Mouse (Mus musculus) left cerebral cortex, adult 2 months (tissue): ENCODE measurements around the gene Cfap77. TPM values are rescaled to one million over a fixed set of nuclear protein-coding genes. Genes with fewer than 3 reads are reported as not detected.

ENCODE experiments used
- DNase-seq, 2 experiments: peaks; one replicate each; pipeline ENCODE4 v3.0.0; 2021 to 2022; ENCODE audit warnings: low spot score in 2 of 2, mixed read lengths in 1 of 2; ENCODE audit errors: extremely low spot score in 1 of 2
- H3K27ac ChIP-seq: fragments of 200-600 bp; 2 replicates; pipeline ENCODE4 v1.8.1; 2022
- H3K4me3 ChIP-seq: fragments of 200-600 bp; 2 replicates; pipeline ENCODE4 v1.8.1; 2022
- CTCF ChIP-seq: fragments of 200-600 bp; IDR thresholded peaks from 2 replicates; pipeline ENCODE4 v1.8.1; 2022; ENCODE audit warnings: antibody characterized with exemption, mild to moderate bottlenecking, moderate library complexity
- intact Hi-C: fragments of 180-260 bp; cut with DNase I; formaldehyde crosslinking; loops from one replicate; pipeline ENCODE4 v1.15.1; 2025
- total RNA-seq, 2 experiments: library from RNA; stranded (reverse); gene quantifications; 2 replicates each; pipeline ENCODE4 v1.2.3; 2021

Gene Cfap77
- total RNA-seq, 2 experiments from 2014 or later = 0.47 TPM; not detected in 1

DNA sequence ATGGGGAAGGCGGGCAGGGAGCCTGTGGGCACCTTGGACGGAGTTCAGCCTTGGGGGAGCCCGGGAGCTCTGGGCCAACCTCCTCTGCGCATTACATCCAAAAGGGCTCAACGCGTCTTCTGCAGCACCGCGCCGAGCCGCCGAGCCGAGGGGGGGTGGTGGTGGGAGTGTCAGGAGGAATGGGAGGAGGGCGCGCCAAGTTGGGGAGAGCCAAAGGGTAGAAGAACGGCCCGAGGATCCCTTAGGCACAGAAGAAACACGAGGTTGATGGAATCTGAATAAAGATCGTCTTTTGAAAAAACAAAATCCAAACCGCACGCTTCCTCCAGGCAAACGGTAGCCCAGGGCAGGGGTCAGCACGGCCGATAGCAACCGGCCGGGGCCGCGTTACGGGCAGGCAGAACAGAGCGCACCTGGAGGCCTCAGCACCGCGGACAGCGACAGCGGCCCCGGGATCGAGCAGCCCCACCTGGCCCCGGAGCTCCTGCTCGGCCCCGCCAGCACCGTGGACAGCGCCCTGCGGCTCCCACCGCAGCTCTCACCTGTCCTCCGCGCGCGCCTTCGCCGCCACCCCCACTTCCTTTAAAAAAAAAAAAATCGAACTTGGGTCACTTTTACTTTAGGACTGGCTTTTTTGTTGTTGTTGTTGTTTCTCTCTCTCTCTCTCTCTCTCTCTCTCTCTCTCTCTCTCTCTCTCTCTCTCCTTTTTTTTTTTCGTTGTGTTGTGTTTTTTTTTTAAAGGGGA is 138.9 kb downstream of the Cfap77 start:
- Histone ChIP-seq H3K4me3 (no peak overlapping the region), H3K27ac (no peak overlapping the region)
- no peak for DNase-seq
- TF ChIP-seq CTCF = no peak
- intact Hi-C loops = no loop called here

DNA sequence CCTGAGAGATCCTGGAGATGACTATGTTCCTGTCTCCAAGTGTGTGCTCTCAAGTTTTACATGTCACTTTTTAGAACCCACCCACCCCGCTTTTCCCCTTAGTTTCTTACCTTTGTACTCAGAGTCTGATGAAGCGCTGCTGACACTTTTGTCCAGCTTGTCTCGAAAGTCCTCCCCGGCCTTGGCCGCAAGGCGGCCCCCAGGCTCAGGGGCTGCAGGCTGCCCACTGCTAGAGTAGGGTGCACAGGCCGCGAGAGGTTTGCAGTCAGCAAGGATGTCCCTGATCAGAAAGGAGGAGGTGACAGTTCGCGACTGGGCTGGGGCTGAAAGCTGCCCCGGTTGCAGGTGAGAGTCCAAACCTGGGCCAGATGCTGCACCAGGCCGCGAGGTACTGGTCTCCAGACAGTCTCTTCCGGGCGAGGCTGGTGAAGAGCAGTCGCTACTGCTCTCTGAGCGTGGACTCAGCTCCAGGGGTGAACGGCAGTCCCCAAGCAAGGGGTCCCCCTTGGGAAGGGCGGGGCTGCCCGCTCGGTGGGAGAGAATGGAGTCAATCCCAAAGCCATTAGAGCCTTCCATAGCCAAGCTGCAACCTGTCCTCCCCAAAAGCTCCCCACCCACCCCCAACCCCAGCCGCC is 139.6 kb downstream of the Cfap77 start:
- no peak overlapping the region for H3K4me3 ChIP-seq
- intact Hi-C loops = no loop called here
- no peak for DNase-seq
- H3K27ac ChIP-seq = no peak overlapping the region
- no peak for TF ChIP-seq CTCF

DNA sequence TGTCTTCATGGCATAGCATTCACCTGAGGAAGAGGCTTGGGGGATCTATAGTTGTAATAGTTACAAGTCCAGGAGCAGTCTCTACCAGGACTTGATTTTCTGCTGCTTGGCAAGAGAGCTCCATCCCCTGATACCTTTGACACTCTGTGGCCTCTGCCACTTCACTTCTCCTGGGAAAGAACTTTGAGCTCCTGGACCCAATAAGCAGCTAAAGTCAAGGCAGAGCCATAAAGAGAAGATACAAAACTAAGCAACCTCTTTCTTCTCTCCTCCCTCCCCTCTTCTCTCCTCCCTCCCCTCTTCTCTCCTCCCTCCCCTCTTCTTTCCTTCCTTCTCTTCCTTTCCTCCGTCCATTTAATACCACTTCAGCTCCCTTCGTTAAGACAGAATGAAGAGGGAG is 140.7 kb downstream of the Cfap77 start:
- no peak overlapping the region for H3K27ac ChIP-seq

DNA sequence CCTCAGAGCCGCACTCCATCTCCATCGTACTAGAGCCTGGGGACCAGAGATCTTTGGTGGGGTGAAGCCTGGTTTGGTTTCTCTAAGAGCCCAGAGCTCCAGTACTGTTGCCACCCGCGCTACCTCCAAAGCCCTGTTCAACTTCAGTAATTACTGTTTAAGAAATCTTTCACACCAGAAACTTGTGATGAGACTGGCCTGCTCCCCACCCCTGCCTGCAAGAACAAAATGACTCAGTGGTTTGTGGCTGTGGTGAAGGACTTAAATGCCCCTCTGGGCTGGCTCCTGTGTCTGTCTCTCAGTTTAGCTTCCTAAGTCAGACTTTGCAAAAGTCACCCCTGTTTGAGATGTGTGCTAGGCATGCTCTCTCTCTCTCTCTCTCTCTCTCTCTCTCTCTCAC is 141.9 kb downstream of the Cfap77 start:
- Histone ChIP-seq H3K27ac (no peak overlapping the region), H3K4me3 (no peak overlapping the region)
- intact Hi-C loops = no loop called here
- TF ChIP-seq CTCF = no peak
- no peak for DNase-seq

More for the DNA sequence above, 140.7 kb downstream of the Cfap77 start:
- DNase-seq = no peak
- intact Hi-C loops = no loop called here
- no peak overlapping the region for H3K4me3 ChIP-seq
- no peak for TF ChIP-seq CTCF

DNA sequence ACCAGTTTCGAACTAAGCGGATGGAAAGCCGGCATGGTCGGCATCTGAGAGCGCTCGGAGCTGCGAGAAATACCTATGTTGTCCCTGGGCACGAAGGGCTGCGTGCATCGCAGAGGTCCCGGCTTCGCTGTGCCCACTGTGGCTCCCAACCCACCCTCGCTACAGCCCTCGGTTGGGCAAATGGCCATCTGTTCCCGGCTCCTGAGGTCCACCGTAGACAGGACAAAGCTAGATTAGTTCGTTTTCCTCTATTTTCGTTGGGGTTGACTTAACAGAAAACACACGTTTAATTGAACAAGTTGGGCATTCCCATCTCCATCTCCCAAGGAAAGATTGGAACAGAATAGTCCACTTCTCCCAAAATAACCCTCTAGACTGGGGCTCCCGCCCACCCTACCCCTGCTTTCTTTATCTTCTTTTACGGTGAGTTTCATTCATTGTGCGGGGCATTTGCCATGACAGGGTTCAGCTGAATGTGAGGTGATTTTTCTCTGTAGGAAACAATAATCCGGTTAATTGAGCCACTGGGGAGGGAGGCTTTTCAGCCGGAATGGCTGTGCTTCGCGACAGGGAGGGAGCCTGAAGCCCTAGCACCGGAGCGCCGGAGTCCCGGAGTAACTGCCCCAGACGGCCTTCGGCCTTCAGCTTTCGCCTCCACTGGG is 142.7 kb downstream of the Cfap77 start:
- no peak for DNase-seq
- H3K27ac ChIP-seq = no peak overlapping the region
- no peak overlapping the region for H3K4me3 ChIP-seq
- TF ChIP-seq CTCF = no peak
- intact Hi-C loops = no loop called here

DNA sequence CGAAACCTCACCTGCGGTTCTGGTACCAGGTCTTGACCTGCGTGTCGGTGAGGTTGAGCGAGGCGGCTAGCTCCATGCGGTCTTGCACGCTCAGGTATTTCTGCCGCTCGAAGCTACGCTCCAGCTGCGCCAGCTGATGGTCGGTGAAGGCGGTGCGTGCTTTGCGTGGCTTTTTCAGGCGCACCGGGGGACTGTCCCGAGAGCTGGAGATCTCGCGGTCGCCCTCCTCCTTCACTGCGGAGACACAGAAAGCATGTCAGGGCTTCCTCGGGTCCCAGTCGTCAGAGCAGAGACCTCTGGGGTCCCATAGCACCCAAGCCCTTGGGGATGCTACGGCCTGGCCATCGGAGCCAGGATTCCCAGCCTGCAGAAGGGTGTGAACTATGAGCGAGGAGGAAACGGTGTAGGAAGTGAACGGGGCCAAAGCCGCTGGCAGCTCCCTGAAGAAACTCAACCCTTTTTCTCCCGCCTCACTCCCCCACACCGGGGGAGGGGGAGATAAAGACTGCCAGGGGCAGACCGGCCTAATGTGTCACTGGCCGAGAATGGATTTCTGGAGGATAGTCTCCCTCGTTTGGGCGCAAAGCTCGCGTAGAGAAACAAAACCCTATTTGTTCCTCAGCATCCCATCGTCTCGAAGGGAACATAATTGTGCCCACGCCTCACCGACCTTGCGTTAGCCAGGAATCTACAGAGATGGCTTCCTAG is 143.4 kb downstream of the Cfap77 start:
- H3K27ac ChIP-seq = no peak overlapping the region
- no peak for TF ChIP-seq CTCF
- DNase-seq = no peak
- no peak overlapping the region for H3K4me3 ChIP-seq
- intact Hi-C loops = no loop called here

DNA sequence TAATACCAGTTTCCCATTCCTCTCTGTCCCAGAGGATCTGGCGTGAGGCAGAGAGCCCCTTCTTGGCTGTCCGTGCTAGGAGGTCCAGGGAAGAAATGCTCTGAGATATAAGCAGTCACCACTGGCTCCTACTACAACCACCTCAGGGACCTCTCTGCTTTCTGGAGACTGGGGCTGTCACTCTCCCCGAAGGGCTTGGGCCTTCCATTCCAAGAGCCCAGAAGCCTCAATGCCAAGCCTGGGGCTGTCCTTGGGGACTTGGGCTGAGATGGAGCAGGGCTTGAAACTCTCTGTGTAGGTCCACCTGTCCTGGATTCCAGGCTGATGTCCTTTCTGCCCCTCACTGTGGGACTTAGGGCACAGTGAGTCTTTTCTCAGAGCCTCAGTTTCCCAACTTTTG is 144.0 kb downstream of the Cfap77 start:
- Histone ChIP-seq H3K4me3 (no peak overlapping the region), H3K27ac (no peak overlapping the region)
- no peak for DNase-seq
- intact Hi-C loops = no loop called here
- no peak for TF ChIP-seq CTCF

DNA sequence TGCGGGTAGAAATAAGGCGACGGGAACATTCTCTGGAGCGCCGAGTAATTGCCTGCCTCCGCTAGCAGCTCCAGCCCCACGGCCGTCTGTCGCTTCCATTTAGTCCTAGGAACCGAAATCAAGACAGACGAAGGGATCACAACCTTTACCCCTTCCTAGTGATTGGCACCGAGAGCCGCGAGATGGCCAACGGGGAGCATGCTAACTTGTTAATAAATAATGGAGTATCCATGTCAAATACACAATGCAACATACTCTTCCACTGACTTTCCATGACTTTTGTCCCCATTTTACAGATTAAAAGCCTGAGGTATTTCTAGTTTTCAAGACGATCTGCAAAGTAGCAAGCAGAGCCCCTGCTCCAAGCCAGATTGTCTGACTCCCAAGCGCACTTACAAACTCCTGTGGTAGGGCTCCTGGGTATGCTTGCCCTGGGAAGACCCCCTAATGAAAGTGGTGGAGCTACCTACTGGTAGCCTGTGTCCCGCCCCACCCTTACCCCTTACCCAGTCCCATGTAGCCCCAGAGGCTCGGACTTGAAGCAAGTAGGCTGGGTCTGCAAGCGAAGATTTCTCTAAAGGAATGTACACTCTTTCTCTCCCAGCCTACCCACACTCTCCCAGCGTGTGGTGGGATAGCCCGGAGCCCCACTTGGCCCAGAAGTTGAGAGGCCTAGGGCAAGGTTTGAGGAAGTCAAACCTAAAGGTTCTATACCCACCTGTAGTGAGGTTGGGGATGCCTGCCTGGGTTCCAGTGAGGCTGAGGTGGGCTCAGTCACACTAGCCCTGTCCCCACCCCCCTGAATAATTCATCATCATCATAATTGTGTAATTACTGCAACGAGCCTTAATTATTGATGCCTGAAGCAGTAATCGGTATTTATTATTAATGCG is 144.8 kb downstream of the Cfap77 start:
- no peak overlapping the region for H3K27ac ChIP-seq
- intact Hi-C loops = no loop called here
- H3K4me3 ChIP-seq = no peak overlapping the region
- no peak for TF ChIP-seq CTCF
- no peak for DNase-seq

DNA sequence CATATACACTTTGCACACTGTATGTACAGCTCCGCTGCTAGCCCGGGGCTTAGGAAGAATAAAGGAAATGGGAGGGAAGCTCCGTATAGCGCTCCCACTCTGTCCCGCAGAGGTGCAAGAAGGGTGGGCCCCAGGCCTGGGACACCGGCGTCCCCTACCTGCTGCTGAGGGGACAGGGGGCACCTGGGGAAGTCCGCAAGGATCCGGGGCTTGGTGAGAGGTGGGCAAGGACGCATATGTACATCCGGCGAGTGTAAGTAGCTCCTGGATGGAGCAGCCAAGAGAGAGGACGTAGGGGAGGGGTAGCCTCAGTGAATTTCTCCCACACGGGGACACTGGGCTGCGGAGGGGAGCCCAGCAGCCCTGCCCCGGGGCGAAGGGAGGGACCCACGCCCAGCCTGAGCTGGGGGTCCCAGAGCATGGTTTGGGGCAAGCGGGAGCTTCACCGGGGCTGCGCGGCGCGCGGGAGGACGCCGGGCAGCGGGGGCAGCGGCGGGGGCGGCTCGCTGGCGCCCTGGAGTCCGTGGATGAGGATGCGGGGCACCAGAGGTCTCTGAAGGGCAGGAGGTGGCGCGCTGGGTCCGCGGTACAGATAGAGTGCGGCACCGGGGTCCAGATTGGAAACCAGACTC is 145.6 kb downstream of the Cfap77 start:
- DNase-seq = no peak
- intact Hi-C loops = no loop called here
- TF ChIP-seq CTCF = no peak
- H3K27ac ChIP-seq = no peak overlapping the region
- no peak overlapping the region for H3K4me3 ChIP-seq

DNA sequence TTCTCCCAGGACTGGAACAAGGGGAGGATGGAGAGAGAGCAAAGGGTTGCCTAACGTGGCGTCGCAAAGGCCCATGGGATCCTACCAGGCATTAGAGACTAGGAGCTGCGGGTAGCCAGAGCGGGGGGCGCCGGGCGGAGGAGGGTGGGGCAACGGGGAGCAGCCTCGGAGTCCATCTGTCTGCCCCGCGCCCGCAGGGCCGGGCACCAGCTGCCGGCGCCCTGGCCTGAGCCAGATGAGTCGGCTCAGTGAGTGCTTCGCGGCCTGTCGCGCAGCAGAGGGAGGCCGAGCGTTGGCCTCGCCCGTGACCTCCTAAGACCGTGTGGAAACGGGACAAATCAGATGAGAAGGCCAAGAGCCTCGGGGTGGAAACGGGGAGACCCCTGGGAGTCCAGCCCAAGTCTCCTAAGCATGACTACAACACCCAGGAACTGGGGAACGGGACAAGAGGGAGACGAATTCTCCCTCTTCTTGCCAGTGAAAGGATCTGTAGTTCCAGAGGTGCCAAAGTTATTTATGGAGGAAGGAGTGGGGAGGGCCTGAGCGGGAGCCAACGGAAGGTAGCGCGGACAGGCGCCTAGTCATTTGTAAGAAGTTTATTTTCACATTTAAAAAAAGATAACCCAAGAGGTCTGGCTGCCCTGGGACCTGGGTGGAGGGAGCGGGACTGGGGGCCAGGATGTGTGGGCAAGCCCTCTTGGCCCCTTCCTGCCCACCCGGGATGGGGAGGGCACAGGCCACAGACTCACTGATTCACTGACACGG is 146.3 kb downstream of the Cfap77 start:
- intact Hi-C loops = no loop called here

More for the DNA sequence above, 146.3 kb downstream of the Cfap77 start:
- no peak overlapping the region for H3K27ac ChIP-seq
- TF ChIP-seq CTCF = no peak
- no peak overlapping the region for H3K4me3 ChIP-seq
- DNase-seq = no peak
